Mouse (Mus musculus): ENCODE data around the gene Sertad3. TPM values are rescaled to one million over a fixed set of nuclear protein-coding genes. Genes with fewer than 3 reads are reported as not detected.

Sertad3 gene
- 1 to 10 TPM; 2.4 to 4.5 (median 3.4) TPM for total RNA-seq (2022)

GRCm38 (mm10) chr7:27473156-27473834 lies at the start of gene Sertad3:
TSS of gene Sertad3 (plus strand) at chr7:27473768.
- DNase-seq (ENCODE audit: low spot score in 2 of 2) = peak; percentile 97

GRCm38 (mm10) chr7:27427387-27427786 lies 46.2 kb upstream of the Sertad3 start:
- no peak for DNase-seq (ENCODE audit: low spot score in 2 of 2)

GRCm38 (mm10) chr7:27428002-27428401 lies 45.6 kb upstream of the Sertad3 start:
- DNase-seq (ENCODE audit: low spot score in 2 of 2) = no peak

GRCm38 (mm10) chr7:27429135-27429534 lies 44.4 kb upstream of the Sertad3 start:
- no peak for DNase-seq (ENCODE audit: low spot score in 2 of 2)

GRCm38 (mm10) chr7:27433349-27433748 lies 40.2 kb upstream of the Sertad3 start:
- no peak for DNase-seq (ENCODE audit: low spot score in 2 of 2)

- DNase-seq (ENCODE audit: low spot score in 2 of 2) = no peak
Measured at GRCm38 (mm10) chr7:27433794-27434193, 39.8 kb upstream of the Sertad3 start.

- no peak for DNase-seq (ENCODE audit: low spot score in 2 of 2)
Measured at GRCm38 (mm10) chr7:27437544-27437943, 36.0 kb upstream of the Sertad3 start.

GRCm38 (mm10) chr7:27440014-27440413 lies 33.6 kb upstream of the Sertad3 start:
- no peak for DNase-seq (ENCODE audit: low spot score in 2 of 2)

- peak in 1 of 2 experiments; percentile 24 for DNase-seq (ENCODE audit: low spot score in 2 of 2)
Measured at GRCm38 (mm10) chr7:27446051-27446450, 27.5 kb upstream of the Sertad3 start.

- peak; percentile 60 to 83 for DNase-seq (ENCODE audit: low spot score in 2 of 2)
Measured at GRCm38 (mm10) chr7:27446521-27447418, 26.8 kb upstream of the Sertad3 start.

GRCm38 (mm10) chr7:27447419-27448286 lies 25.9 kb upstream of the Sertad3 start, which contains the start of the genes Sptbn4 and Blvrb:
TSS of gene Sptbn4 (minus strand) at chr7:27447686.
TSS of gene Blvrb (plus strand) at chr7:27447978.
- peak; percentile 92 to 99 for DNase-seq (ENCODE audit: low spot score in 2 of 2)

GRCm38 (mm10) chr7:27448421-27449206 lies 25.0 kb upstream of the Sertad3 start:
- peak in 1 of 2 experiments; percentile 29 for DNase-seq (ENCODE audit: low spot score in 2 of 2)

GRCm38 (mm10) chr7:27449256-27449862 lies 24.2 kb upstream of the Sertad3 start:
- peak in 1 of 2 experiments; percentile 59 for DNase-seq (ENCODE audit: low spot score in 2 of 2)

- no peak for DNase-seq (ENCODE audit: low spot score in 2 of 2)
Measured at GRCm38 (mm10) chr7:27451359-27451758, 22.2 kb upstream of the Sertad3 start.

- DNase-seq (ENCODE audit: low spot score in 2 of 2) = no peak
Measured at GRCm38 (mm10) chr7:27452206-27452770, 21.3 kb upstream of the Sertad3 start.

GRCm38 (mm10) chr7:27454461-27455121 lies 19.0 kb upstream of the Sertad3 start:
- no peak for DNase-seq (ENCODE audit: low spot score in 2 of 2)

- DNase-seq (ENCODE audit: low spot score in 2 of 2) = no peak
Measured at GRCm38 (mm10) chr7:27455273-27455672, 18.3 kb upstream of the Sertad3 start.

- no peak for DNase-seq (ENCODE audit: low spot score in 2 of 2)
Measured at GRCm38 (mm10) chr7:27458614-27459013, 15.0 kb upstream of the Sertad3 start.

GRCm38 (mm10) chr7:27459640-27460039 lies 13.9 kb upstream of the Sertad3 start:
- DNase-seq (ENCODE audit: low spot score in 2 of 2) = no peak
